Mouse (Mus musculus): ENCODE data around the gene Abcc12.

- TF ChIP-seq POLR2A (IDR thresholded peaks at IDR 0.05; ENCODE audit: insufficient read depth, low read depth, low read length) (no peak), CTCF (IDR thresholded peaks at IDR 0.05; ENCODE audit: insufficient read depth, low read depth, low read length) (no peak)
Observed at GRCm38 (mm10) chr8:86463215-86463614, 117.3 kb downstream of the Abcc12 start.

Measured in olfactory bulb, adult 2 months (tissue).